Mouse (Mus musculus) neural tube, embryonic 11.5 days (tissue): ENCODE results near the gene Gng8. TPM values are rescaled to one million over a fixed set of nuclear protein-coding genes. Genes with fewer than 3 reads are reported as not detected.
A peak's percentile ranks its signal among the peaks of the same experiment; 100 is the strongest.

Experiments
- ATAC-seq: fragments of 200-750 bp; cut with Nextera tagmentation; 2 replicates; pipeline ENCODE4 v1.8.0; 2017; ENCODE audit warnings: moderate number of reproducible peaks, mild to moderate bottlenecking, moderate TSS enrichment, moderate library complexity; ENCODE audit not compliant: insufficient read depth, low FRiP score, low TSS enrichment
- DNase-seq: peaks from one replicate; pipeline ENCODE4 v3.0.0-alpha.2; 2015; ENCODE audit warnings: low spot score
- H3K27ac ChIP-seq: fragments of 300-500 bp; sonication (generic); 2 replicates; pipeline ENCODE4 v1.5.1; 2014; ENCODE audit warnings: low read depth, mild to moderate bottlenecking, low read length
- H3K27me3 ChIP-seq: fragments of 300-500 bp; sonication (generic); 2 replicates; pipeline ENCODE4 v1.6.1; 2014; ENCODE audit warnings: mild to moderate bottlenecking, low read length, mixed read lengths; ENCODE audit not compliant: control insufficient read depth, insufficient read depth
- H3K36me3 ChIP-seq: fragments of 300-500 bp; sonication (generic); 2 replicates; pipeline ENCODE4 v1.6.1; 2014; ENCODE audit warnings: mild to moderate bottlenecking, low read length, moderate library complexity, mixed read lengths; ENCODE audit not compliant: control insufficient read depth, insufficient read depth
- H3K4me1 ChIP-seq: fragments of 300-500 bp; sonication (generic); 2 replicates; pipeline ENCODE4 v1.6.1; 2014; ENCODE audit warnings: low read length, mixed read lengths; ENCODE audit not compliant: control insufficient read depth, insufficient read depth
- H3K4me2 ChIP-seq: fragments of 300-500 bp; sonication (generic); 2 replicates; pipeline ENCODE4 v1.6.1; 2014; ENCODE audit warnings: low read depth, mild to moderate bottlenecking, moderate library complexity
- H3K4me3 ChIP-seq: fragments of 300-500 bp; sonication (generic); 2 replicates; pipeline ENCODE4 v1.5.1; 2014; ENCODE audit warnings: low read depth, low read length
- H3K9ac ChIP-seq: fragments of 300-500 bp; sonication (generic); 2 replicates; pipeline ENCODE4 v1.6.1; 2014; ENCODE audit warnings: mild to moderate bottlenecking, low read length
- H3K9me3 ChIP-seq: fragments of 300-500 bp; sonication (generic); 2 replicates; pipeline ENCODE4 v1.6.1; 2016; ENCODE audit warnings: low read length; ENCODE audit not compliant: control insufficient read depth
- WGBS: fragments of 180-500 bp; shearing (Covaris S2); extraction: QIAGEN DNeasy Blood & Tissue Kit; methylation state at CpG from one replicate; pipeline ENCODE4 v1.1.7; 2014; 5-methylcytosine and 5-hydroxymethylcytosine counted together
- polyA plus RNA-seq: library from polyadenylated mRNA; unstranded; fragments of >200 nt; fragmentation: Nextera tagmentation; extraction: Ambion mirVana; gene quantifications from 2 replicates; pipeline ENCODE4 v1.2.1, GENCODE M21; 2014

Gng8 gene
- polyA plus RNA-seq, 1 experiment from 2014 or later = 7.2 TPM

GRCm38 (mm10) chr7:16873392-16873791 lies 18.2 kb upstream of the Gng8 start:
- Histone ChIP-seq H3K9ac (no peak overlapping the region), H3K4me2 (no peak overlapping the region), H3K36me3 (no peaks in the 10 kb centered on the region), H3K9me3 (no peaks in the 10 kb centered on the region), H3K27me3 (no peaks in the 10 kb centered on the region), H3K4me3 (no peak overlapping the region), H3K4me1 (peaks cover 5% of the 10 kb centered on the region), H3K27ac (no peak overlapping the region)
- ATAC-seq = no peak
- no peak for DNase-seq
- WGBS = 90% methylated on average over 4 of the region's 4 CpGs

- ATAC-seq = no peak
- peak overlapping the region; percentile 28; the same call in 1 of the 2 replicates for H3K27ac ChIP-seq
- peak overlapping the region; percentile 2; the same call in 1 of the 2 replicates for H3K4me3 ChIP-seq
- DNase-seq = peak; percentile 73
- no peaks in the 10 kb centered on the region for H3K27me3 ChIP-seq
- no peaks in the 10 kb centered on the region for H3K9me3 ChIP-seq
- peaks cover 5% of the 10 kb centered on the region for H3K4me1 ChIP-seq
- H3K4me2 ChIP-seq = peak overlapping the region; percentile 21
- H3K36me3 ChIP-seq = no peaks in the 10 kb centered on the region
- H3K9ac ChIP-seq = no peak overlapping the region
- 5% methylated on average over 17 of the region's 17 CpGs for WGBS
Observed at GRCm38 (mm10) chr7:16874190-16874589, 17.4 kb upstream of the Gng8 start.

GRCm38 (mm10) chr7:16874756-16875309 lies 16.8 kb upstream of the Gng8 start:
- Histone ChIP-seq H3K9me3 (no peaks in the 10 kb centered on the region), H3K4me2 (peak overlapping the region; percentile 85), H3K27ac (peak overlapping the region; percentile 28; the same call in 1 of the 2 replicates), H3K4me1 (peaks cover 5% of the 10 kb centered on the region), H3K36me3 (no peaks in the 10 kb centered on the region), H3K9ac (peak overlapping the region; percentile 78; the same call in 1 of the 2 replicates), H3K27me3 (no peaks in the 10 kb centered on the region), H3K4me3 (peak overlapping the region; percentile 74)
- DNase-seq (peak; percentile 100), ATAC-seq (peak; percentile 95)
- under 1% methylated on average over 30 of the region's 33 CpGs for WGBS

- Histone ChIP-seq H3K4me2 (peak within 1 kb of the TSS; percentile 85), H3K27ac (peak within 1 kb of the TSS; percentile 74), H3K9ac (peak within 1 kb of the TSS; percentile 78), H3K36me3 (no peaks in the 10 kb centered on the region), H3K4me1 (peaks cover 6% of the 10 kb centered on the region), H3K4me3 (peak within 1 kb of the TSS; percentile 74), H3K9me3 (no peaks in the 10 kb centered on the region), H3K27me3 (no peaks in the 10 kb centered on the region)
- ATAC-seq = no peak
- 0% methylated on average over 1 of the region's 1 CpGs for WGBS
- no peak for DNase-seq
Observed at GRCm38 (mm10) chr7:16875310-16875325, 16.5 kb upstream of the Gng8 start, which contains the start of gene Dact3. Dact3 (plus strand) TSS chr7:16875317.

- WGBS = 2% methylated on average over 25 of the region's 42 CpGs
- Histone ChIP-seq H3K9ac (peak overlapping the region; percentile 78), H3K9me3 (no peaks in the 10 kb centered on the region), H3K27me3 (no peaks in the 10 kb centered on the region), H3K36me3 (no peaks in the 10 kb centered on the region), H3K27ac (peak overlapping the region; percentile 74), H3K4me1 (peaks cover 9% of the 10 kb centered on the region), H3K4me2 (peak overlapping the region; percentile 85), H3K4me3 (peak overlapping the region; percentile 74)
- ATAC-seq (peak; percentile 28), DNase-seq (no peak)
Observed at GRCm38 (mm10) chr7:16875326-16875725, 16.3 kb upstream of the Gng8 start.

GRCm38 (mm10) chr7:16876006-16876405 lies 15.6 kb upstream of the Gng8 start:
- Histone ChIP-seq H3K9me3 (no peaks in the 10 kb centered on the region), H3K4me3 (peak overlapping the region; percentile 74), H3K4me1 (peaks cover 15% of the 10 kb centered on the region), H3K27me3 (no peaks in the 10 kb centered on the region), H3K36me3 (no peaks in the 10 kb centered on the region), H3K4me2 (peak overlapping the region; percentile 85), H3K9ac (peak overlapping the region; percentile 78; the same call in 1 of the 2 replicates), H3K27ac (peak overlapping the region; percentile 24; the same call in 1 of the 2 replicates)
- 9% methylated on average over 11 of the region's 11 CpGs for WGBS
- no peak for DNase-seq
- no peak for ATAC-seq

GRCm38 (mm10) chr7:16876608-16877007 lies 15.0 kb upstream of the Gng8 start:
- H3K9ac ChIP-seq = peak overlapping the region; percentile 19
- DNase-seq (peak; percentile 81), ATAC-seq (no peak)
- WGBS = 2% methylated on average over 13 of the region's 13 CpGs
- peak overlapping the region; percentile 85 for H3K4me2 ChIP-seq
- H3K4me3 ChIP-seq = peak overlapping the region; percentile 74
- peaks cover 15% of the 10 kb centered on the region for H3K4me1 ChIP-seq
- no peak overlapping the region for H3K27ac ChIP-seq
- no peaks in the 10 kb centered on the region for H3K9me3 ChIP-seq
- H3K36me3 ChIP-seq = no peaks in the 10 kb centered on the region
- no peaks in the 10 kb centered on the region for H3K27me3 ChIP-seq

GRCm38 (mm10) chr7:16877717-16878116 lies 13.9 kb upstream of the Gng8 start:
- H3K4me1 ChIP-seq = peaks cover 15% of the 10 kb centered on the region
- no peak overlapping the region for H3K4me3 ChIP-seq
- ATAC-seq = no peak
- no peak overlapping the region for H3K4me2 ChIP-seq
- H3K9me3 ChIP-seq = no peaks in the 10 kb centered on the region
- WGBS = 85% methylated on average over 3 of the region's 3 CpGs
- H3K27ac ChIP-seq = no peak overlapping the region
- no peak overlapping the region for H3K9ac ChIP-seq
- no peaks in the 10 kb centered on the region for H3K27me3 ChIP-seq
- no peak for DNase-seq
- no peaks in the 10 kb centered on the region for H3K36me3 ChIP-seq

GRCm38 (mm10) chr7:16879796-16880547 lies 11.6 kb upstream of the Gng8 start:
- ATAC-seq = peak; percentile 52

More at GRCm38 (mm10) chr7:16879796-16880547, 11.6 kb upstream of the Gng8 start:
- Histone ChIP-seq H3K9ac (peak overlapping the region; percentile 38), H3K4me1 (peaks cover 15% of the 10 kb centered on the region), H3K4me2 (peak overlapping the region; percentile 18; the same call in 1 of the 2 replicates), H3K27me3 (peaks cover 13% of the 10 kb centered on the region), H3K9me3 (no peaks in the 10 kb centered on the region), H3K36me3 (peaks cover 9% of the 10 kb centered on the region), H3K4me3 (no peak overlapping the region), H3K27ac (peak overlapping the region; percentile 96)
- peak; percentile 88 for DNase-seq
- 11% methylated on average over 9 of the region's 9 CpGs for WGBS
